Mouse (Mus musculus) MEL (cell line): Measurements from ENCODE around the gene Frmd4b. TPM values are rescaled to one million over a fixed set of nuclear protein-coding genes. Genes with fewer than 3 reads are reported as not detected.

Source experiments
- DNase-seq: peaks from one replicate; pipeline ENCODE4 v3.0.0; 2011; ENCODE audit warnings: low read depth, low spot score
- H3K27ac ChIP-seq: 2 replicates; pipeline ENCODE4 v1.5.1; 2012; ENCODE audit warnings: low read depth, mild to moderate bottlenecking, control low read depth, low read length, moderate library complexity; ENCODE audit not compliant: control insufficient read depth
- H3K27me3 ChIP-seq, 2 experiments: fragments of 150-350 bp in 1 of 2; sonication (generic) in 1 of 2; 2 replicates each; pipeline ENCODE4 v1.6.1; 2012; ENCODE audit warnings: low read length in 2 of 2, mild to moderate bottlenecking in 2 of 2, improper control_type of control experiment in 1 of 2, moderate library complexity in 1 of 2; ENCODE audit not compliant: insufficient read depth in 2 of 2, control insufficient read depth in 1 of 2
- H3K36me3 ChIP-seq, 2 experiments: 2 replicates each; pipeline ENCODE4 v1.6.1; 2012 to 2014; ENCODE audit warnings: low read length in 2 of 2, improper control_type of control experiment in 1 of 2, inconsistent platforms in 1 of 2, mild to moderate bottlenecking in 1 of 2; ENCODE audit not compliant: insufficient read depth in 2 of 2, control insufficient read depth in 1 of 2
- H3K4me1 ChIP-seq, 2 experiments: fragments of 150-350 bp in 1 of 2; sonication (generic) in 1 of 2; 2 replicates each; pipeline ENCODE4 v1.6.1; 2012; ENCODE audit warnings: low read length in 2 of 2, improper control_type of control experiment in 1 of 2, mild to moderate bottlenecking in 1 of 2; ENCODE audit not compliant: insufficient read depth in 2 of 2, control insufficient read depth in 1 of 2
- H3K4me3 ChIP-seq, 2 experiments: fragments of 150-350 bp in 1 of 2; sonication (generic) in 1 of 2; 2 replicates each; pipeline ENCODE4 v1.5.1; 2012; ENCODE audit warnings: low read depth in 2 of 2, low read length in 2 of 2, mild to moderate bottlenecking in 2 of 2, moderate library complexity in 2 of 2, control low read depth in 1 of 2, improper control_type of control experiment in 1 of 2; ENCODE audit not compliant: control insufficient read depth in 1 of 2, insufficient read depth in 1 of 2
- H3K79me2 ChIP-seq: 2 replicates; pipeline ENCODE4 v1.6.1; 2012; ENCODE audit warnings: mild to moderate bottlenecking, low read length, moderate library complexity; ENCODE audit not compliant: control insufficient read depth, poor library complexity, insufficient read depth
- H3K9ac ChIP-seq: 2 replicates; pipeline ENCODE4 v1.6.1; 2012; ENCODE audit warnings: low read depth, mild to moderate bottlenecking, control low read depth, low read length, moderate library complexity; ENCODE audit not compliant: control insufficient read depth, poor library complexity, severe bottlenecking
- H3K9me3 ChIP-seq: fragments of 150-350 bp; sonication (generic); replicated peaks from 2 replicates; pipeline ENCODE4 v1.6.1; 2012; ENCODE audit warnings: mild to moderate bottlenecking, low read length, improper control_type of control experiment, moderate library complexity; ENCODE audit not compliant: insufficient read depth
- CHD1 ChIP-seq: IDR thresholded peaks from 2 replicates; pipeline ENCODE4 v1.6.1; 2012; ENCODE audit warnings: low read depth, mild to moderate bottlenecking, inconsistent platforms, low read length, improper control_type of control experiment
- CHD2 ChIP-seq: IDR thresholded peaks from 2 replicates; pipeline ENCODE4 v1.6.1; 2011; ENCODE audit warnings: low read length, improper control_type of control experiment
- CTCF ChIP-seq, 3 experiments: IDR thresholded peaks in 2 of 3; conservative IDR thresholded peaks in 1 of 3; 2 replicates each; pipeline ENCODE4 v1.5.1; 2011 to 2012; ENCODE audit warnings: low read length in 3 of 3, low read depth in 2 of 3, mild to moderate bottlenecking in 2 of 3, improper control_type of control experiment in 1 of 3, inconsistent platforms in 1 of 3, mixed read lengths in 1 of 3, moderate library complexity in 1 of 3; ENCODE audit not compliant: control insufficient read depth in 1 of 3, insufficient read depth in 1 of 3, poor library complexity in 1 of 3, severe bottlenecking in 1 of 3
- EP300 ChIP-seq, 2 experiments: IDR thresholded peaks; 2 replicates each; pipeline ENCODE4 v1.6.1; 2011; ENCODE audit warnings: improper control_type of control experiment in 2 of 2, low read length in 2 of 2, low read depth in 1 of 2, mild to moderate bottlenecking in 1 of 2
- ETS1 ChIP-seq: IDR thresholded peaks from 2 replicates; pipeline ENCODE4 v1.6.1; 2012; ENCODE audit warnings: low read depth, mild to moderate bottlenecking, inconsistent platforms, low read length, improper control_type of control experiment, moderate library complexity
- GATA1 ChIP-seq: IDR thresholded peaks from 2 replicates; pipeline ENCODE4 v1.6.1; 2011; ENCODE audit warnings: low read depth, low read length, improper control_type of control experiment
- MAX ChIP-seq: IDR thresholded peaks from 2 replicates; pipeline ENCODE4 v1.6.1; 2011; ENCODE audit warnings: low read length, improper control_type of control experiment
- MAZ ChIP-seq: IDR thresholded peaks from 2 replicates; pipeline ENCODE4 v1.6.1; 2012; ENCODE audit warnings: low read depth, mild to moderate bottlenecking, inconsistent platforms, low read length, improper control_type of control experiment
- MEF2A ChIP-seq: IDR thresholded peaks from 2 replicates; pipeline ENCODE4 v1.6.1; 2014; ENCODE audit warnings: low read depth, mild to moderate bottlenecking, inconsistent platforms, low read length, improper control_type of control experiment; ENCODE audit not compliant: poor library complexity, insufficient replicate concordance, severe bottlenecking; ENCODE audit errors: extremely low read depth
- MXI1 ChIP-seq: IDR thresholded peaks from 2 replicates; pipeline ENCODE4 v1.6.1; 2011; ENCODE audit warnings: mild to moderate bottlenecking, low read depth, low read length, improper control_type of control experiment
- NELFE ChIP-seq: IDR thresholded peaks from 2 replicates; pipeline ENCODE4 v1.6.1; 2011; ENCODE audit warnings: low read depth, low read length, improper control_type of control experiment
- POLR2A ChIP-seq, 2 experiments: IDR thresholded peaks; 2 replicates each; pipeline ENCODE4 v1.6.1; 2011 to 2012; ENCODE audit warnings: low read length in 2 of 2, mild to moderate bottlenecking in 2 of 2, control low read depth in 1 of 2, improper control_type of control experiment in 1 of 2, low read depth in 1 of 2, moderate library complexity in 1 of 2; ENCODE audit not compliant: control insufficient read depth in 1 of 2, insufficient read depth in 1 of 2, poor library complexity in 1 of 2
- POLR2AphosphoS5 ChIP-seq: IDR thresholded peaks from 2 replicates; pipeline ENCODE4 v1.6.1; 2012; ENCODE audit warnings: low read depth, borderline replicate concordance, mild to moderate bottlenecking, inconsistent platforms, low read length, moderate library complexity, mixed read lengths
- RAD21 ChIP-seq: IDR thresholded peaks from 2 replicates; pipeline ENCODE4 v1.6.1; 2011; ENCODE audit warnings: mild to moderate bottlenecking, low read depth, low read length, improper control_type of control experiment
- RCOR1 ChIP-seq: IDR thresholded peaks from 2 replicates; pipeline ENCODE4 v1.6.1; 2012; ENCODE audit warnings: low read depth, mild to moderate bottlenecking, inconsistent platforms, low read length, improper control_type of control experiment
- SMC3 ChIP-seq: IDR thresholded peaks from 2 replicates; pipeline ENCODE4 v1.6.1; 2011; ENCODE audit warnings: low read depth, low read length, improper control_type of control experiment
- TBP ChIP-seq: IDR thresholded peaks from 2 replicates; pipeline ENCODE4 v1.8.0; 2011; ENCODE audit warnings: low read depth, low read length, improper control_type of control experiment
- UBTF ChIP-seq: IDR thresholded peaks from 2 replicates; pipeline ENCODE4 v1.6.1; 2012; ENCODE audit warnings: low read depth, mild to moderate bottlenecking, inconsistent platforms, low read length, improper control_type of control experiment, moderate library complexity, borderline replicate concordance; ENCODE audit not compliant: insufficient read depth
- USF1 ChIP-seq: IDR thresholded peaks from 2 replicates; pipeline ENCODE4 v1.6.1; 2014; ENCODE audit warnings: low read depth, mild to moderate bottlenecking, inconsistent platforms, low read length, improper control_type of control experiment, moderate library complexity
- USF2 ChIP-seq, 2 experiments: IDR thresholded peaks; 2 replicates each; pipeline ENCODE4 v1.6.1; 2011 to 2012; ENCODE audit warnings: improper control_type of control experiment in 2 of 2, low read length in 2 of 2, borderline replicate concordance in 1 of 2, inconsistent platforms in 1 of 2, low read depth in 1 of 2, mild to moderate bottlenecking in 1 of 2; ENCODE audit not compliant: insufficient read depth in 1 of 2
- ZC3H11A ChIP-seq: IDR thresholded peaks from 2 replicates; pipeline ENCODE4 v1.6.1; 2012; ENCODE audit warnings: low read depth, mild to moderate bottlenecking, inconsistent platforms, low read length, improper control_type of control experiment
- ZKSCAN1 ChIP-seq: IDR thresholded peaks from 2 replicates; pipeline ENCODE4 v1.6.1; 2012; ENCODE audit warnings: low read depth, mild to moderate bottlenecking, inconsistent platforms, low read length, improper control_type of control experiment, moderate library complexity
- ZMIZ1 ChIP-seq: IDR thresholded peaks from 2 replicates; pipeline ENCODE4 v1.6.1; 2012; ENCODE audit warnings: low read depth, mild to moderate bottlenecking, inconsistent platforms, low read length, improper control_type of control experiment, moderate library complexity
- polyA plus RNA-seq, 2 experiments: library from polyadenylated mRNA; stranded (reverse) in 1 of 2; unstranded in 1 of 2; fragments of >175 nt in 1 of 2; fragments of >200 nt in 1 of 2; gene quantifications; 2 replicates each; pipeline versions ENCODE4 v1.2.1 to v1.2.4; 2012; ENCODE audit warnings: low replicate concordance in 2 of 2, low read depth in 1 of 2; ENCODE audit not compliant: insufficient read length in 2 of 2, insufficient read depth in 1 of 2, missing spikeins in 1 of 2
- total RNA-seq: library from RNA; depleted of rRNA; stranded (reverse); fragments of 300-350 nt; gene quantifications from 2 replicates; pipeline ENCODE4 v1.2.3, GENCODE M21; 2012

Frmd4b gene
- total and polyA plus RNA-seq, 3 experiments: 0.18 TPM; not detected in 2

DNA sequence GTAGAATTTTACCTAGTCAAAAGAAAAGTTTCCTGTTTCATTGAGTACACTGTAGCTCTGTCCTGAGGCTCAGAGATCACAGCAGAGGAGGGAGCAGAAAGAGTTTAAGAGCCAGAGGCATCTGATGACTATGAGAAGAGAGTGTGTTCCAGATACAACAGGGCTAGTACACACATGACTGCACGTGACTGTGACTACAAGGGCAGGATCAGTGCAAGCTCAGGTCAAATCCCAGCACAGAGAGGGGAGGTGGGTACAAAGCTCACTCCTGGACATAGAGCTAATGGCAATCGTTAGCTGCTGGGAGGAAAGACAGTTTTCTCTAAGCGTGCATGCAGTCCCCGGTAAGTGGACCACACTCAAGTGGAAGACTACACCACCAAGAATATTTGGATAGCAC, 37.6 kb downstream of the Frmd4b start:
- H3K4me3 ChIP-seq: no peak overlapping the region
- DNase-seq: no peak
- no peak for TF ChIP-seq MAX
- TF ChIP-seq CHD1: no peak
- TF ChIP-seq POLR2AphosphoS5: no peak
- TF ChIP-seq MEF2A: no peak
- TF ChIP-seq ETS1: no peak
- no peak for TF ChIP-seq EP300 (IDR thresholded peaks at IDR 0.05; ENCODE audit: low read depth in 1 of 2, low read length in 2 of 2)

GRCm38 (mm10) chr6:97578210-97578609, 39.1 kb downstream of the Frmd4b start:
- Histone ChIP-seq H3K9ac (no peak overlapping the region), H3K4me3 (no peak overlapping the region), H3K27me3 (no peaks in the 10 kb centered on the region), H3K9me3 (no peaks in the 10 kb centered on the region), H3K27ac (no peak overlapping the region), H3K4me1 (no peaks in the 10 kb centered on the region), H3K36me3 (no peaks in the 10 kb centered on the region), H3K79me2 (no peaks in the 10 kb centered on the region)
- TF ChIP-seq TBP: no peak
- no peak for TF ChIP-seq UBTF
- TF ChIP-seq USF1: no peak
- no peak for TF ChIP-seq CHD2
- TF ChIP-seq RAD21: no peak
- no peak for TF ChIP-seq USF2 (IDR thresholded peaks at IDR 0.05; ENCODE audit: borderline replicate concordance in 1 of 2, insufficient read depth in 1 of 2, low read depth in 1 of 2, low read length in 2 of 2)
- no peak for TF ChIP-seq ZMIZ1
- TF ChIP-seq SMC3: no peak
- TF ChIP-seq MXI1: no peak
- TF ChIP-seq POLR2A (IDR thresholded peaks at IDR 0.05; ENCODE audit: control insufficient read depth in 1 of 2, insufficient read depth in 1 of 2, low read depth in 1 of 2, low read length in 2 of 2, poor library complexity in 1 of 2): no peak
- TF ChIP-seq MAZ: no peak
- TF ChIP-seq GATA1: no peak
- TF ChIP-seq ZC3H11A: no peak
- no peak for TF ChIP-seq RCOR1
- TF ChIP-seq NELFE: no peak
- no peak for TF ChIP-seq CHD1
- no peak for TF ChIP-seq MAX
- TF ChIP-seq POLR2AphosphoS5: no peak
- TF ChIP-seq CTCF (IDR thresholded peaks at IDR 0.05 in 2 of 3, conservative IDR thresholded peaks at IDR 0.05 in 1 of 3; ENCODE audit: control insufficient read depth in 1 of 3, insufficient read depth in 1 of 3, low read depth in 2 of 3, low read length in 3 of 3, poor library complexity in 1 of 3, severe bottlenecking in 1 of 3): no peak
- no peak for TF ChIP-seq ZKSCAN1
- no peak for DNase-seq

More for the DNA sequence above, 37.6 kb downstream of the Frmd4b start:
- H3K4me1 ChIP-seq: no peaks in the 10 kb centered on the region
- no peaks in the 10 kb centered on the region for H3K36me3 ChIP-seq
- H3K27me3 ChIP-seq: no peaks in the 10 kb centered on the region
- no peak overlapping the region for H3K9ac ChIP-seq
- no peaks in the 10 kb centered on the region for H3K9me3 ChIP-seq
- no peak overlapping the region for H3K27ac ChIP-seq
- H3K79me2 ChIP-seq: no peaks in the 10 kb centered on the region
